Mouse (Mus musculus) testis, adult 2 months (tissue): ENCODE data around the gene Ppp1r15b.

Source experiments
- CTCF ChIP-seq: fragments of 200-500 bp; IDR thresholded peaks from 2 replicates; pipeline ENCODE4 v1.5.1; 2012; ENCODE audit warnings: low read depth, mild to moderate bottlenecking, inconsistent platforms, low read length, moderate library complexity; ENCODE audit not compliant: control insufficient read depth, insufficient read depth, insufficient replicate concordance
- POLR2A ChIP-seq: fragments of 200-500 bp; IDR thresholded peaks from 2 replicates; pipeline ENCODE4 v1.6.1; 2012; ENCODE audit warnings: low read depth, mild to moderate bottlenecking, inconsistent platforms, low read length, moderate library complexity; ENCODE audit not compliant: control insufficient read depth

GRCm38 (mm10) chr1:133130638-133131560, at the start of gene Ppp1r15b:
- no peak for TF ChIP-seq CTCF
- TF ChIP-seq POLR2A = peak; percentile 89
